Comparison of ENCODE assay signal across 8 mouse cellular contexts in genomic region chr4:123633370-123633769, GRCm38 (mm10). TPM values are rescaled to one million over a fixed set of nuclear protein-coding genes. Genes with fewer than 3 reads are reported as not detected.
DNase-seq lines count a peak whose midpoint lies in the region; ATAC-seq lines count a peak whose summit lies in the region.

No protein-coding gene starts in this region.

- H3K4me1 ChIP-seq in hindbrain, embryonic 11.5 days (replicated peaks; ENCODE audit: control insufficient read depth, insufficient read depth, low read length), result no peaks in the 10 kb centered on the region
- H3K4me1 ChIP-seq in liver, embryonic 11.5 days (replicated peaks; ENCODE audit: control insufficient read depth, insufficient read depth, low read length), result no peaks in the 10 kb centered on the region
- peaks cover 5% of the 10 kb centered on the region; the same call in 1 of the 2 replicates for H3K4me1 ChIP-seq in neural tube, embryonic 15.5 days

- no peak overlapping the region for H3K27ac ChIP-seq in hindbrain, embryonic 11.5 days (ENCODE audit: low read depth, low read length)
- no peak overlapping the region; the same call in 1 of the 2 replicates for H3K27ac ChIP-seq in liver, embryonic 11.5 days (ENCODE audit: low read depth, low read length)
- H3K27ac ChIP-seq in neural tube, embryonic 15.5 days (replicated peaks), result 0 out of 2 replicates have a peak overlapping the region, but pooled peaks have one; percentile 0

- WGBS in hindbrain, embryonic 11.5 days, result 32% methylated on average over 3 of the region's 3 CpGs
- WGBS in liver, embryonic 11.5 days, result 13% methylated on average over 3 of the region's 3 CpGs
- WGBS in neural tube, embryonic 15.5 days, result 50% methylated on average over 3 of the region's 3 CpGs

- no peaks in the 10 kb centered on the region for H3K36me3 ChIP-seq in hindbrain, embryonic 11.5 days (ENCODE audit: control insufficient read depth, insufficient read depth, low read length)
- H3K36me3 ChIP-seq in liver, embryonic 11.5 days (ENCODE audit: control insufficient read depth, insufficient read depth, low read length), result no peaks in the 10 kb centered on the region
- H3K36me3 ChIP-seq in neural tube, embryonic 15.5 days, result no peaks in the 10 kb centered on the region

- no peaks in the 10 kb centered on the region for H3K27me3 ChIP-seq in hindbrain, embryonic 11.5 days (ENCODE audit: control insufficient read depth, insufficient read depth, low read length)
- no peaks in the 10 kb centered on the region for H3K27me3 ChIP-seq in liver, embryonic 11.5 days (replicated peaks; ENCODE audit: control insufficient read depth, insufficient read depth, low read length)
- no peaks in the 10 kb centered on the region for H3K27me3 ChIP-seq in neural tube, embryonic 15.5 days (replicated peaks)

- DNase-seq in cerebellum, adult 11 months, result peak; percentile 34
- DNase-seq in adrenal gland, postnatal 36 days, result peak; percentile 85 to 88
- peak; percentile 61 for DNase-seq in fat pad, adult 2 months (ENCODE audit: extremely low read depth, low read depth, low spot score)
- DNase-seq in hindbrain, embryonic 11.5 days (ENCODE audit: low spot score), result peak; percentile 39
- no peak for DNase-seq in liver, embryonic 11.5 days (ENCODE audit: low spot score)
- peak; percentile 30 to 35 for DNase-seq in thymus, postnatal 36 days

- H3K9ac ChIP-seq in hindbrain, embryonic 11.5 days (ENCODE audit: low read depth, low read length), result no peak overlapping the region
- H3K9ac ChIP-seq in liver, embryonic 11.5 days (ENCODE audit: low read depth, low read length), result no peak overlapping the region
- H3K9ac ChIP-seq in neural tube, embryonic 15.5 days (replicated peaks), result no peak overlapping the region

- H3K4me2 ChIP-seq in hindbrain, embryonic 11.5 days (replicated peaks; ENCODE audit: low read depth, low read length), result no peak overlapping the region
- H3K4me2 ChIP-seq in liver, embryonic 11.5 days, result no peak overlapping the region
- H3K4me2 ChIP-seq in neural tube, embryonic 15.5 days, result no peak overlapping the region

- ATAC-seq in cerebellum, adult (ENCODE audit: insufficient number of reproducible peaks, low FRiP score, low TSS enrichment), result no peak
- no peak for ATAC-seq in hindbrain, embryonic 11.5 days (ENCODE audit: low FRiP score)
- peak; percentile 60 for ATAC-seq in liver, embryonic 11.5 days (replicated peaks; ENCODE audit: low FRiP score)
- no peak for ATAC-seq in neural tube, embryonic 15.5 days (ENCODE audit: low FRiP score)

- no peaks in the 10 kb centered on the region for H3K9me3 ChIP-seq in hindbrain, embryonic 11.5 days (ENCODE audit: control insufficient read depth, low read length)
- no peaks in the 10 kb centered on the region for H3K9me3 ChIP-seq in liver, embryonic 11.5 days (ENCODE audit: control insufficient read depth, low read length)
- H3K9me3 ChIP-seq in neural tube, embryonic 15.5 days (replicated peaks), result no peaks in the 10 kb centered on the region

- H3K4me3 ChIP-seq in hindbrain, embryonic 11.5 days (ENCODE audit: low read depth, low read length), result no peak overlapping the region
- no peak overlapping the region for H3K4me3 ChIP-seq in liver, embryonic 11.5 days (ENCODE audit: low read depth, low read length)
- H3K4me3 ChIP-seq in neural tube, embryonic 15.5 days (replicated peaks), result no peak overlapping the region

RNA-seq across cellular contexts. Expression of gene Macf1, which starts 50.8 kb away (rescaled TPM):
- total RNA-seq in adrenal gland, postnatal 36 days (2021), result 100 to 1,000 TPM; 150 to 174 TPM
- 74.7 and 114 TPM in 2 replicates for polyA plus RNA-seq in hindbrain, embryonic 11.5 days (2014; fragmentation: Nextera tagmentation; extraction: Ambion mirVana)
- polyA plus RNA-seq in liver, embryonic 11.5 days (2014; fragmentation: Nextera tagmentation; extraction: Ambion mirVana), result 35.3 and 36.5 TPM in 2 replicates
- polyA plus RNA-seq in neural tube, embryonic 15.5 days (2015; fragmentation: Nextera tagmentation; extraction: Ambion mirVana), result 57.6 and 62.6 TPM in 2 replicates
